Mouse (Mus musculus) kidney, adult 2 months (tissue): Measurements from ENCODE around the gene Tsc22d3.

Experiments
- CTCF ChIP-seq: fragments of 200-500 bp; conservative IDR thresholded peaks from 2 replicates; pipeline ENCODE4 v1.5.1; 2011; ENCODE audit warnings: low read depth, mild to moderate bottlenecking, control low read depth, low read length, moderate library complexity, mixed read lengths; ENCODE audit not compliant: insufficient read depth, insufficient read length
- POLR2A ChIP-seq: fragments of 200-500 bp; IDR thresholded peaks from one replicate; pipeline ENCODE4 v1.6.1; 2011; ENCODE audit warnings: low read depth, low read length, control low read depth

- no peak for TF ChIP-seq CTCF
- no peak for TF ChIP-seq POLR2A
These were observed 44.5 kb downstream of the Tsc22d3 start for GRCm38 (mm10) chrX:140555965-140556364.
